Mouse (Mus musculus): ENCODE results near the gene 4930404N11Rik. TPM values are rescaled to one million over a fixed set of nuclear protein-coding genes. Genes with fewer than 3 reads are reported as not detected.

The 4930404N11Rik gene
- polyA plus RNA-seq, 1 experiment from 2014 or later, result 1.1 TPM

DNA sequence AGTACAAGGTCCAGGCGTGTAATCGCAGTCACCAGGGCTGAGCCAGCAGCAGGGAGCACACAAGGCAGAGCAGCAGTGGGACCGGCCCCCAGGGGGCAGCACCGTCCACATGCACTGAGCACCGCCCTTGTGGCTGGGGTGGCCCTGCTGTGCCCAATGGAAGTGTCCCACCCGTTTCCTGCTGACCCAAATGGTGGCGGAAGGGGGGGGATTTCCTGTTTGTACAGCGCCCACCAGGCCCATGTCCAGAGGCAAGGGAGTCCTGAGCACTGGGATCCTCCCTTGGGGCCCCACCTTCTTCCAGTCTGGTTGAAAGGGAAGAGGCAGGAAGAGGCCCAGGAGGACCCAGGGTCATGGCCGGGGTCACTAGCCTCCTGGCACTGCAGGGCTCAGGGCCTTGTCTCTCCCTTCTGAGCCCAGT is 43.3 kb upstream of the 4930404N11Rik start:
- Histone ChIP-seq H3K4me1 (peaks cover 96% of the 10 kb centered on the region), H3K9me3 (no peaks in the 10 kb centered on the region), H3K9ac (peak overlapping the region; percentile 71; the same call in 1 of the 2 replicates), H3K27ac (replicated peaks) (peak overlapping the region; percentile 98), H3K36me3 (peaks cover 60% of the 10 kb centered on the region), H3K4me3 (no peak overlapping the region), H3K4me2 (peak overlapping the region; percentile 51), H3K27me3 (replicated peaks) (peaks cover 4% of the 10 kb centered on the region; the same call in 1 of the 2 replicates)
- peak; percentile 6; the same call in 1 of the 2 replicates for ATAC-seq (ENCODE audit: extremely low read depth, insufficient number of reproducible peaks, low FRiP score, low TSS enrichment)
- 13% methylated on average over 9 of the region's 9 CpGs for WGBS

DNA sequence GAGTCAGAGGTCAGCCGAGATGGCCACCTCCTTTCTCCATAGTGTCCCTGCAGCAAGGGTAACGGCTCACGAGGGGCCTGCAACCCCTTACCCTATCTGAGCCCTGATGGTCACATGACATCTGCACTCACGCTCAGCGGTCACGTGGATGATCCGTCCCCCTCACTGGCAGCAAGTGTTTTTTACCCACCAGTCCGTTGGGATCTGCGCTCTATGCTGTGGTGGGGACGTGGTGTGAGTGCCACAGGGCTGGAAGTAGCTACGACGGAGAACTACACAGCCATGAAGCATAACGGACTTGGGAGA is 42.8 kb upstream of the 4930404N11Rik start:
- no peak for ATAC-seq (ENCODE audit: extremely low read depth, insufficient number of reproducible peaks, low FRiP score, low TSS enrichment)
- Histone ChIP-seq H3K4me2 (peak overlapping the region; percentile 65; the same call in 1 of the 2 replicates), H3K27ac (replicated peaks) (peak overlapping the region; percentile 98), H3K4me3 (no peak overlapping the region), H3K27me3 (replicated peaks) (peaks cover 4% of the 10 kb centered on the region; the same call in 1 of the 2 replicates), H3K36me3 (peaks cover 65% of the 10 kb centered on the region), H3K4me1 (peaks cover 96% of the 10 kb centered on the region), H3K9ac (peak overlapping the region; percentile 71; the same call in 1 of the 2 replicates), H3K9me3 (no peaks in the 10 kb centered on the region)
- WGBS, result 45% methylated on average over 13 of the region's 13 CpGs

GRCm38 (mm10) chr10:81407539-81408423 is 42.2 kb upstream of the 4930404N11Rik start:
- whole genome bisulfite sequencing, result 19% methylated on average over 31 of the region's 31 CpGs
- no peak for ATAC-seq (ENCODE audit: extremely low read depth, insufficient number of reproducible peaks, low FRiP score, low TSS enrichment)
- peak overlapping the region; percentile 98 for H3K27ac ChIP-seq (replicated peaks)
- H3K9ac ChIP-seq, result peak overlapping the region; percentile 71
- peaks cover 4% of the 10 kb centered on the region; the same call in 1 of the 2 replicates for H3K27me3 ChIP-seq (replicated peaks)
- H3K4me3 ChIP-seq, result peak overlapping the region; percentile 45
- H3K9me3 ChIP-seq, result no peaks in the 10 kb centered on the region
- H3K4me2 ChIP-seq, result peak overlapping the region; percentile 65
- H3K36me3 ChIP-seq, result peaks cover 65% of the 10 kb centered on the region
- H3K4me1 ChIP-seq, result peaks cover 96% of the 10 kb centered on the region

GRCm38 (mm10) chr10:81406504-81407440 is 41.2 kb upstream of the 4930404N11Rik start:
- peaks cover 4% of the 10 kb centered on the region; the same call in 1 of the 2 replicates for H3K27me3 ChIP-seq (replicated peaks)

DNA sequence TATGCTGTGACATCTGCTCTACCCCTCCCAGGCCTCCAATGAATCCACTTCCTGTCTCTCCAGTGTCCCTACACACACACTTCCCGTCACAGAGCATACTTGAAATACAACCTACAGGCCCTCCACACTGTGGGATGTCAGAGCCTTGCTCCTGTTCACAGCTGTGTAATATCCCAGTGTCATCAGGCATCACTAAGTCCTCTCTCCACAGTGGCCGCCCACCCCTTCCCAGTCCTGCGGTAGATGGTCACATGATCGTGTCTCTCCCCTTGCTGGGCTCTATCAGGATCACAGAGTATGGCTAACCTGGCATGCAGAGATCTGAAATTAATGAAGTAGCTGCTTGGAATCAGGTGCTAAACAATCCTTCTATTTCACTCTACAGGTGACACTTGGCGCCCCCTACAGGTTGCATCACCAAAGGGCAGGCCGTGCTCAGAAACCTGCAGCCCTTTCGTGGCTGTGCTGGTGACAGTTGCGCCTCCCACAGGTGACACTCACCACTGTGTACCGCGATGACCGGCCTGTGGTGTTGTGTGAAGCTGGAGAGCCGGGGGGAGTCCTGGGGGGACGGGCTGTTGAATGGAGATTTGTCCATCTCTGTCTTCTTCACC is 40.1 kb upstream of the 4930404N11Rik start:
- H3K27me3 ChIP-seq (replicated peaks), result peaks cover 4% of the 10 kb centered on the region; the same call in 1 of the 2 replicates
- peak overlapping the region; percentile 65 for H3K4me2 ChIP-seq
- 46% methylated on average over 13 of the region's 13 CpGs for WGBS
- 0 out of 2 replicates have a peak overlapping the region, but pooled peaks have one; percentile 71 for H3K9ac ChIP-seq
- 0 out of 2 replicates have a peak overlapping the region, but pooled peaks have one; percentile 98 for H3K27ac ChIP-seq (replicated peaks)
- H3K36me3 ChIP-seq, result peaks cover 66% of the 10 kb centered on the region
- H3K9me3 ChIP-seq, result no peaks in the 10 kb centered on the region
- H3K4me1 ChIP-seq, result peaks cover 96% of the 10 kb centered on the region
- ATAC-seq (ENCODE audit: extremely low read depth, insufficient number of reproducible peaks, low FRiP score, low TSS enrichment), result no peak
- H3K4me3 ChIP-seq, result no peak overlapping the region

More at GRCm38 (mm10) chr10:81406504-81407440, 41.2 kb upstream of the 4930404N11Rik start:
- no peak for ATAC-seq (ENCODE audit: extremely low read depth, insufficient number of reproducible peaks, low FRiP score, low TSS enrichment)
- Histone ChIP-seq H3K27ac (replicated peaks) (peak overlapping the region; percentile 98), H3K36me3 (peaks cover 63% of the 10 kb centered on the region), H3K9ac (peak overlapping the region; percentile 71), H3K4me3 (peak overlapping the region; percentile 45), H3K4me1 (peaks cover 96% of the 10 kb centered on the region), H3K4me2 (peak overlapping the region; percentile 65), H3K9me3 (no peaks in the 10 kb centered on the region)
- 27% methylated on average over 24 of the region's 24 CpGs for WGBS

GRCm38 (mm10) chr10:81404720-81405119 is 39.1 kb upstream of the 4930404N11Rik start:
- H3K27me3 ChIP-seq (replicated peaks), result peaks cover 12% of the 10 kb centered on the region; the same call in 1 of the 2 replicates
- H3K36me3 ChIP-seq, result peaks cover 76% of the 10 kb centered on the region

DNA sequence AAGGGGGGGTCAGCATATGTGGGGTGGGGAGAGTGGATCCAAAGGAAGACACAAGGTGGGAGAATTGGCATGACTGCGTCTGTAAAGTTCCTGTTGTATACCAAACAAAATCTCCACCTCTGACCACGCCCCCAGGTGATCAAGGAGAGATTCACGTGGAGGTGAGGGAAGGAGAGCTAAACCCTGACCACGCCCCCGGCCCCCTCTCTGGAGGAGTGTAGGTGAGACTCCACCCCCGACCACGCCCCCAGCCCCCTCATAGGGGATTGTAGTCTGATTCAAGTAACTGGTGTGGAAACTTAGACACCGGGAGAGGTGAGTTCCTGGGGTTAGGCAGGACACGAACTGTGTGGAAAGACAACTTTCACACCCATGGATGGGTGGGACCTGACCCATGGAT is 38.5 kb upstream of the 4930404N11Rik start:
- Histone ChIP-seq H3K4me1 (peaks cover 85% of the 10 kb centered on the region), H3K36me3 (peaks cover 80% of the 10 kb centered on the region), H3K4me2 (no peak overlapping the region), H3K27me3 (replicated peaks) (peaks cover 12% of the 10 kb centered on the region; the same call in 1 of the 2 replicates), H3K4me3 (no peak overlapping the region), H3K9ac (0 out of 2 replicates have a peak overlapping the region, but pooled peaks have one; percentile 14), H3K9me3 (no peaks in the 10 kb centered on the region), H3K27ac (replicated peaks) (no peak overlapping the region; the same call in 1 of the 2 replicates)
- ATAC-seq (ENCODE audit: extremely low read depth, insufficient number of reproducible peaks, low FRiP score, low TSS enrichment), result no peak
- 29% methylated on average over 9 of the region's 9 CpGs for WGBS

More at GRCm38 (mm10) chr10:81404720-81405119, 39.1 kb upstream of the 4930404N11Rik start:
- no peak overlapping the region for H3K4me2 ChIP-seq
- H3K4me1 ChIP-seq, result peaks cover 92% of the 10 kb centered on the region
- no peak for ATAC-seq (ENCODE audit: extremely low read depth, insufficient number of reproducible peaks, low FRiP score, low TSS enrichment)
- H3K9me3 ChIP-seq, result no peaks in the 10 kb centered on the region
- peak overlapping the region; percentile 37; the same call in 1 of the 2 replicates for H3K9ac ChIP-seq
- WGBS, result 59% methylated on average over 18 of the region's 18 CpGs
- H3K27ac ChIP-seq (replicated peaks), result peak overlapping the region; percentile 32; the same call in 1 of the 2 replicates
- H3K4me3 ChIP-seq, result no peak overlapping the region

GRCm38 (mm10) chr10:81403511-81403910 is 37.9 kb upstream of the 4930404N11Rik start:
- 68% methylated on average over 10 of the region's 10 CpGs for WGBS
- Histone ChIP-seq H3K36me3 (peaks cover 79% of the 10 kb centered on the region), H3K4me1 (peaks cover 80% of the 10 kb centered on the region), H3K4me3 (no peak overlapping the region), H3K9me3 (no peaks in the 10 kb centered on the region), H3K27ac (replicated peaks) (peak overlapping the region; percentile 96), H3K27me3 (replicated peaks) (peaks cover 12% of the 10 kb centered on the region; the same call in 1 of the 2 replicates), H3K4me2 (no peak overlapping the region), H3K9ac (peak overlapping the region; percentile 73)
- ATAC-seq (ENCODE audit: extremely low read depth, insufficient number of reproducible peaks, low FRiP score, low TSS enrichment), result no peak

DNA sequence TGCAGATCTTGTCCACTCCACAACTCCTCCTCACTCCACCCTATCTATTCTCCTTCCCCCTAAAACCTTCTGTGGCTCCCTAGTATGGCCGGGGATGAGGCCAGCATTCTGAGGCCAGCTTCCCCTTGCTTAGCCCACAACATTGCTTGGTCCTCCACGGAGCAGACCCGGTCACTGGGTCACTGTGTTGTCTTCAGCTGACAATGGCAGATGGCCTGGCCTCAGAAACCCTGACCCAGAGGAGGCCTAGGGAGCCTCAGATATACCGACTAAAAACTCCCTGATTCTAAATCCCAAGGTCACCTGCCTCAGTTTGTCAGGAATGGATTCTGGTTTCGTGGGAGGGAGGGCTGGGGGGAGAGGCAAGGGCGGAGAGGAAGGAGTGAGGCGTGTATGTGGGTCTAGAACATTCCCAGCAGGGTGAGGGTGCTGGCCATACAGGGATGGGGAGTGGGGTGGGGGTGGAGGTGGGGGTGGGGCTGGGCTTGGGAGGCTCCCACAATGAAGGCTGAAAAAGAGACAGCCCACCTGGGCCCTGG is 36.7 kb upstream of the 4930404N11Rik start:
- peak overlapping the region; percentile 96 for H3K27ac ChIP-seq (replicated peaks)
- H3K9me3 ChIP-seq, result no peaks in the 10 kb centered on the region
- peak overlapping the region; percentile 73 for H3K9ac ChIP-seq
- H3K27me3 ChIP-seq (replicated peaks), result peaks cover 12% of the 10 kb centered on the region; the same call in 1 of the 2 replicates
- peak overlapping the region; percentile 34 for H3K4me3 ChIP-seq
- peaks cover 82% of the 10 kb centered on the region for H3K36me3 ChIP-seq
- peaks cover 67% of the 10 kb centered on the region for H3K4me1 ChIP-seq
- ATAC-seq (ENCODE audit: extremely low read depth, insufficient number of reproducible peaks, low FRiP score, low TSS enrichment), result no peak
- WGBS, result 33% methylated on average over 7 of the region's 7 CpGs
- peak overlapping the region; percentile 63 for H3K4me2 ChIP-seq

All from heart, embryonic 13.5 days (tissue).